Mouse (Mus musculus) c-Kit-negative CD71-positive TER-119-positive erythroid progenitor cells, embryonic 14.5 days (primary cell): ENCODE results near the gene Mmp23.

ENCODE experiments used
- DNase-seq: peaks from one replicate; pipeline ENCODE4 v3.0.0-alpha.2; 2013; ENCODE audit warnings: low read depth, low spot score

Mmp23 gene

DNA sequence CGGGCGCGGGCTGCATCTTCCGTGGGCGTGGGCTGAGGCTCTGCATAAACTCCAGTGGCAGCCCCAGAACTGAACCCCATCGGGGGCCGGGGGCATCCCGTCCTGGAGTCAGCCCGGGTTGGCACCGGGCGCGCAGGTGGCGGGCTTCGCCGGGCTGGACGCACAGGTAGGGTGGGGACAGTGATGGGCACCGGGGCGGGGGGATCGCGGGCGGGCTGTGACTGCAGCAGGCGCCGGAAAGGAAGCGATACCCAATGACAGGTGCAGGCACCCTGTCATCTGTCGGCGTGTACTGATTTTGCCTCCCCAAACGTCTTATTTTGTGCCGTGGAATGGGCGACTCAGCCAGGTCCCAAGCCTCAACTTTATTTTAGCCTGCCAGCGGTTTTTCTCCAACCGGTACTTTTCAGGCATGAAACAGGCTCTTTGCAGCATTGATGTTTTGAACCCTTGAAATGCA is 51.2 kb downstream of the Mmp23 start:
- no peak for DNase-seq

DNA sequence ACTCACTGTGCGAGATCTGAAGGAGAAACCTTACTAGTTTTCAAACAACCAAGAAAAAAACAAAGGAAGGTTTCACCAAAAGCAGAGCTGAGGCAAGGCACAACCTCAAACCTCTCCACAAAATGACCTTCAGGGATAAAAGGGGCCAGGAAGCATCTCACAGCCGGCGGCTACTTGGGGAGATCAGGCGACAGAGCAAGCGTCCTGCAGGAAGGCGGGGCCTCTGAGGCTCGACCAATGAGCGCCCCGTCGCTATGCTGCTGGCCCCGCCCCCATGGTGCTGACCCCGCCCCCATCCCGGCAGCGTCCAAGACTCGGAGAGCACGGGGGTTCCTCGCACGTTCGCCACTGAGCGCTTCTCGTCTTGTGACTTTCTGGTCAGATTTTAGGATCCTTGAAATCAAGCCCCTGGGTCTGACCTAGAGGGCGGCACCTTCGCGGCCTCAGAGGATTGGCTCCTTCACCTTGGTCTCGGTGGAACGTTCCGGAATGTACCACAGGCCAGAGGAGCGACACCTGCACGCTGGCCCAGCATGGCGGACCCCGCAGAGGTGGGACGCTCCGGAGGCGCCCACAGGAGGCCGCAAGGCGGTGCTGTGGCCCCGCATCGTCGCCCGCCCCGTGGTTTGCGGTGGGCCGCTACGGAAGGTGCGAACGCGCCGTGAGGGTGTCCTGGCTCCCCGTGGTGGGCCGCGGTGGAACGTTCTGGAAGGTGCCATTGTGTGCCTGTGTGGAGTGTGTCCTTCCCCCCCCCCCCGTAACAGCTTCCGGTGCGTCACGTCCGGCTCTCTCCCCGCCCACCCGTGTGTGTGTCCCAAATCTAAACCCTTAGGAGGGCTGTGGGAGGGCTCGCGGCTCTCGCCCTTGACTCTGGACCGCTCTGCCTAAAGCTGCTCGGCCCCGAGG is 51.8 kb downstream of the Mmp23 start, which contains the start of gene Slc35e2:
Gene Slc35e2 (plus strand): TSS at position 326 of the 906 bp plus-strand sequence.
- peak; percentile 91 for DNase-seq
